Mouse (Mus musculus) limb, embryonic 11.5 days (tissue): ENCODE data around the gene Ccdc103. TPM values are rescaled to one million over a fixed set of nuclear protein-coding genes. Genes with fewer than 3 reads are reported as not detected.

ENCODE experiments used
- ATAC-seq: fragments of 200-750 bp; cut with Nextera tagmentation; 2 replicates; pipeline ENCODE4 v1.8.0; 2017; ENCODE audit warnings: low read depth; ENCODE audit not compliant: insufficient number of reproducible peaks, low FRiP score, low TSS enrichment
- DNase-seq: peaks from one replicate; pipeline ENCODE4 v3.0.0-alpha.2; 2015; ENCODE audit warnings: low spot score
- H3K27ac ChIP-seq: fragments of 300-500 bp; sonication (generic); replicated peaks from 2 replicates; pipeline ENCODE4 v1.5.1; 2014; ENCODE audit warnings: low read depth, mild to moderate bottlenecking, low read length
- H3K27me3 ChIP-seq: fragments of 300-500 bp; sonication (generic); 2 replicates; pipeline ENCODE4 v1.6.1; 2014; ENCODE audit warnings: mild to moderate bottlenecking, low read length, mixed read lengths; ENCODE audit not compliant: control insufficient read depth, insufficient read depth
- H3K36me3 ChIP-seq: fragments of 300-500 bp; sonication (generic); 2 replicates; pipeline ENCODE4 v1.6.1; 2014; ENCODE audit warnings: mild to moderate bottlenecking, low read length, moderate library complexity, mixed read lengths; ENCODE audit not compliant: control insufficient read depth, insufficient read depth
- H3K4me1 ChIP-seq: fragments of 300-500 bp; sonication (generic); 2 replicates; pipeline ENCODE4 v1.6.1; 2014; ENCODE audit warnings: low read length, mixed read lengths; ENCODE audit not compliant: control insufficient read depth, insufficient read depth
- H3K4me2 ChIP-seq: fragments of 300-500 bp; sonication (generic); 2 replicates; pipeline ENCODE4 v1.6.1; 2014; ENCODE audit warnings: low read depth, mild to moderate bottlenecking, moderate library complexity; ENCODE audit not compliant: severe bottlenecking
- H3K4me3 ChIP-seq: fragments of 300-500 bp; sonication (generic); 2 replicates; pipeline ENCODE4 v1.5.1; 2014; ENCODE audit warnings: low read depth, low read length
- H3K9ac ChIP-seq: fragments of 300-500 bp; sonication (generic); 2 replicates; pipeline ENCODE4 v1.6.1; 2014; ENCODE audit warnings: mild to moderate bottlenecking, low read length
- H3K9me3 ChIP-seq: fragments of 300-500 bp; sonication (generic); 2 replicates; pipeline ENCODE4 v1.6.1; 2016; ENCODE audit warnings: low read length; ENCODE audit not compliant: control insufficient read depth
- WGBS: fragments of 180-500 bp; shearing (Covaris S2); extraction: QIAGEN DNeasy Blood & Tissue Kit; methylation state at CpG from one replicate; pipeline ENCODE4 v1.1.7; 2014; 5-methylcytosine and 5-hydroxymethylcytosine counted together
- polyA plus RNA-seq: library from polyadenylated mRNA; unstranded; fragments of >200 nt; fragmentation: Nextera tagmentation; extraction: Ambion mirVana; gene quantifications from 2 replicates; pipeline ENCODE4 v1.2.1, GENCODE M21; 2014

The Ccdc103 gene
- polyA plus RNA-seq, 1 experiment from 2014 or later: 1.4 TPM

DNA sequence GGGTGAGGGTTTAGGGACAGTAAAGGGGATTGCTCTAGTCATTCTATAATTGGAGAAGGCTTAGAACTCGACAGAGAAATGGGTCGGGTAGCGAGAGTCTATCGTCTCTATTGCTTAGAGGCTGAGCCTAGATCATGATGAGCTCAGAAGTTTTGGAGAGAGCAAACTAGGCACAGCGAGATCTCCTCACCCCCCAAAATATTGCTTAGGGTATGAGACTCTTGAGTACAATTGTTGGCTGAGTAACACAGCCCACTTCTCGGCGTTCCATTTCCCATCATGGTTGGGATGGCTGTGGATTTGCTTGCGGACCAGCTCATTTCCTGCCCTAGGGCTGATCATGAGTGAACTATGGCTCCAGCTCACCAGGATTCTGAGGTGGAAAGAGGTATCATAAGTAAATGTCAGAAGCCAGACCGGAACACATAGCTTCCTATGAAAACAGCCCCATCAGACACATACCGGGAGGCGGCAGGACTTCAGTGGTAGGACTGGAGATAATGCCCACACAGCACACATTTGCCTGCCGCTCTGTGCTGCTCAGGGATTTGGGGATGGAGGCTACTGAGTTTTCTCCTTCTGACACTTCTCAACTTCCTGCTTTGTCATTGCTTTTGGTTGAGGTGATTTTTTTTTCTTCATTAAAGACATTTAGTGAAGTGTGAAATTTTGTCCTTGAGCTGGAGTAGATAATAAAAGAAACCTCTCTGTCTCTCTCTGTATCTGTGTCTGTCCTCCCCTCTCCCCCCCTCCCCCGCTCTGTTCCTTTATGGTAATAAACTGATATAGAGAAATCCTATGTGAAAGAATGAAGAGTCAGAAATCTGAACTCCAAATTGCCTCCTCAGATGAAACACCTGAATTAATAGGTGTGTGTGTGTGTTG lies 552 bp downstream of the Ccdc103 start:
- ATAC-seq (peak; percentile 9; the same call in 1 of the 2 replicates), DNase-seq (no peak)
- no peak overlapping the region for H3K27ac ChIP-seq
- no peaks in the 10 kb centered on the region for H3K27me3 ChIP-seq
- 14% methylated on average over 13 of the region's 13 CpGs for WGBS
- H3K9me3 ChIP-seq: no peaks in the 10 kb centered on the region
- H3K4me3 ChIP-seq: peak overlapping the region; percentile 80
- peak overlapping the region; percentile 83 for H3K9ac ChIP-seq
- H3K36me3 ChIP-seq: no peaks in the 10 kb centered on the region; the same call in 1 of the 2 replicates
- H3K4me1 ChIP-seq: peaks cover 5% of the 10 kb centered on the region; the same call in 1 of the 2 replicates
- peak overlapping the region; percentile 68 for H3K4me2 ChIP-seq

DNA sequence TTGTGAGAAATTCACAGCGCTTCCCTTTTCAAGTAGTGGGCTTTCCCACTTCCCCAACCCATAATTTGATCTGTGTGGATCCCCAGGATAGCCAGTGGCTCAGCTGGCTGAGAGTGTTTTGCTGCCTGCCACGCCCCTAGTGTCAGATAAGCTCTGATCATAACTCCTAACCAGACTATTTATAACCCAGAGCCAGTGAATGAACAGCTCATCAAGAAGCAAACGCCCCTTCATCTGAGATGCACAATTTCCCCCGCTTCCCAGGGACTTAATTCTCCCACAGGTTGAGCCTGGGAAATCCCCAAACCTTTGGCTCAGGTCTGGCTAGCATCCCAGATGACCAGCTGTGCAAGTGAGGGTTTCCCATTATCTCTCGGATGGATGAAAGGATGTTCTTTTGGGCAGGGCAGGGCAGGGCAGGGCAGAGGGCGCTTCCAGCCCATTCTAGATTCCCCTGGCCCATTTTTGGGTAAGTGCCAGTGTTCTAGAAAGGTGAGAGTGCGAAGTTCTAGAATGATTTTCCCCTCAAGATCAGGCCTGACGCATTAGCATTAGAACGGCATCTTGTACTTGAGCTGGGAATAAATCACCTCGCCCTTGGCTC lies 3.7 kb downstream of the Ccdc103 start, which contains the start of gene Fam187a:
Gene Fam187a, plus strand, starts transcription at position 554 of the 604 bp plus-strand sequence.
- Histone ChIP-seq H3K27me3 (0 out of 2 replicates have a peak, but pooled peaks cover 4% of the 10 kb centered on the region), H3K4me2 (no peak within 1 kb of the TSS), H3K9me3 (no peaks in the 10 kb centered on the region), H3K4me1 (no peaks in the 10 kb centered on the region; the same call in 1 of the 2 replicates), H3K4me3 (no peak within 1 kb of the TSS), H3K9ac (no peak within 1 kb of the TSS), H3K36me3 (no peaks in the 10 kb centered on the region), H3K27ac (no peak within 1 kb of the TSS)
- WGBS: 63% methylated on average over 10 of the region's 10 CpGs
- DNase-seq: no peak
- ATAC-seq: no peak

DNA sequence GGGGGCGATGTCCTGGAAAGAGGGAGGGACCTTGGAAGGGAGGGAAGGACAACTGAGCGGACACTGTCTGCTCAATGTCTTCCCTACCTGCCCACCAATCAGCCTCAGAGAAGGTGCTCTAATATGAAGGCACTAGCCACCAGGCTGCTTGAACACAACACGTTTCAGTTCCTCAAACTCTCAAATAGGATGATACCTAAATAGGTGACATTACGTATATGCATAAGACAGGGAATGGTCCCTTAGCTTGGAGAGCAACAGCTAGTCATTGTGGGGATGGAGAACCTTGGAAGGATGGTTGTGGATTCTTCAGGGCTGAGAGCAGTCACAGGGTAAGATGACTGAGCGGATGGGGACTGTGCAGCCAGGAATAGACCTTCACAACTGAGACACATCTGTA lies 6.4 kb downstream of the Ccdc103 start:
- no peak overlapping the region for H3K9ac ChIP-seq
- no peaks in the 10 kb centered on the region for H3K36me3 ChIP-seq
- H3K4me2 ChIP-seq: no peak overlapping the region
- ATAC-seq (no peak), DNase-seq (no peak)
- H3K9me3 ChIP-seq: no peaks in the 10 kb centered on the region
- no peak overlapping the region for H3K27ac ChIP-seq
- H3K4me3 ChIP-seq: no peak overlapping the region
- H3K4me1 ChIP-seq: no peaks in the 10 kb centered on the region
- H3K27me3 ChIP-seq: 0 out of 2 replicates have a peak, but pooled peaks cover 4% of the 10 kb centered on the region
- WGBS: 82% methylated on average over 5 of the region's 5 CpGs

DNA sequence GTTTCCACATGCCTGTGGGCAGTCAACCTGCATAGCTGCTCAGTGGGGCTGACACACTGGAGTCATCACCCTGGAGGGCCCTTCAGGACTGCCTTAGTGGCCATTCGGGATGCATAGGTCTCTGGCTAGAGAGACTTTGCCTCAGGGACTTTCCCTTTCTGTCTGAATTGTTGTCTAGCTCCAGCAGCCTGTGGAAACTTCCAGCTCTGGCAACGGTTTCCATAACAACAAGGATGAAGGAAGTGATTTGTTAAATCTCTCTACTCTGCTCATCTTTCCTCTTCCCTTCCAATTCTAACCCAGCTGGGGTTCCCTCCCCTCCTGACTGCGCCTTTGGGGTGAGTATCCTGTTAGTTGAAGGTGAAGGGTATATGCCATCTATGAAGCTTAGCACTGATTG lies 7.1 kb downstream of the Ccdc103 start:
- ATAC-seq: no peak
- Histone ChIP-seq H3K4me1 (no peaks in the 10 kb centered on the region), H3K27ac (no peak overlapping the region), H3K27me3 (0 out of 2 replicates have a peak, but pooled peaks cover 6% of the 10 kb centered on the region), H3K4me2 (no peak overlapping the region), H3K4me3 (no peak overlapping the region), H3K36me3 (no peaks in the 10 kb centered on the region), H3K9me3 (no peaks in the 10 kb centered on the region), H3K9ac (no peak overlapping the region)
- DNase-seq: no peak
- WGBS: 77% methylated on average over 3 of the region's 3 CpGs

DNA sequence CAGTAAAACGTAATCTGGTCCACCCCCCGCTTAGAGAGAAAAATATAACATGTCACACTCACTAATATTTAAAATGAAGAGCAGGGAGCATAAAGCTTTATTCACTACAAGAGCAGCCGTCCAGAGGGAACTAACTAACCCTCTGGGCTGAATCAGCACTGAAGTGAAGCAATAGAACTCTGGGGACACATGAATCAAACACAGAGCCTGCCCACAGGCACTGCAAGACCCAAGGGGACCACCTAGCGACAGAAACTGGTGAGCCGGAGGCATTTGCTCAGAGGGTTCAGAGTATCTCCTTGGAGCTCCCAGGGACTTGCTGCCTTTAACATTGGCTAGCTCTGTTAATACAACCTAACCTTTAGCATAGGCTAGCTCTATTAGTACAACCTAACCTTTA lies 9.1 kb downstream of the Ccdc103 start:
- DNase-seq (no peak), ATAC-seq (no peak)
- no peak overlapping the region for H3K27ac ChIP-seq
- no peaks in the 10 kb centered on the region for H3K9me3 ChIP-seq
- H3K4me3 ChIP-seq: no peak overlapping the region
- H3K36me3 ChIP-seq: no peaks in the 10 kb centered on the region
- H3K4me2 ChIP-seq: no peak overlapping the region
- no peak overlapping the region for H3K9ac ChIP-seq
- WGBS: 61% methylated on average over 5 of the region's 5 CpGs
- peaks cover 19% of the 10 kb centered on the region for H3K27me3 ChIP-seq
- peaks cover 6% of the 10 kb centered on the region for H3K4me1 ChIP-seq

DNA sequence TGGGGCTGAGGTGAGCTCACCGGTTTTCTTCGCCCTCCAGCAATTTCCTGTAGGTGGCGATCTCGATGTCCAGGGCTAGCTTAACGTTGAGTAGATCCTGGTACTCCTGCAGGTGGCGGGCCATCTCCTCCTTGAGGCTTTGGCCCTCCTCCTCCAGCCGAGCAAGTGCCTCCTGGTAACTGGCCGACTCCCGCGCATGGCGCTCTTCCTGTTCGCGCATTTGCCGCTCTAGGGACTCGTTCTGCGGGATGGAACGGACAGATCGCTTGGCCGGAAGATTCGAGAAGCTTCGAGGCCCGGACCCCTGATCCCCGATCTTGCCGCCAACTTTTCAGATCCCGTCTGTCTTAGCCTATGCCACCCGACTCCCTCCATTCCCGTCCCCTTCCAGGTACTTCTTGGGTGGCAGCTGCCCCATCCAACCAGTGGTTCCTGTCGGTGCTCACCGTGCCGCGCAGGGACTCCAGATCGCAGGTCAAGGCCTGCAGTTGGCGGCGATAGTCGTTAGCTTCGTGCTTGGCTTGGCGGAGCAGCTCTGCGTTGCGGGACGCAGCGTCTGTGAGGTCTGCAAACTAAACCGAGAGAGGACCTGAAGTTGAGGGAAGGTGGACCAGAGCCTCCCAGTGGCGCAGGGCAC lies 12.1 kb downstream of the Ccdc103 start:
- WGBS: 2% methylated on average over 43 of the region's 43 CpGs
- ATAC-seq: no peak

DNA sequence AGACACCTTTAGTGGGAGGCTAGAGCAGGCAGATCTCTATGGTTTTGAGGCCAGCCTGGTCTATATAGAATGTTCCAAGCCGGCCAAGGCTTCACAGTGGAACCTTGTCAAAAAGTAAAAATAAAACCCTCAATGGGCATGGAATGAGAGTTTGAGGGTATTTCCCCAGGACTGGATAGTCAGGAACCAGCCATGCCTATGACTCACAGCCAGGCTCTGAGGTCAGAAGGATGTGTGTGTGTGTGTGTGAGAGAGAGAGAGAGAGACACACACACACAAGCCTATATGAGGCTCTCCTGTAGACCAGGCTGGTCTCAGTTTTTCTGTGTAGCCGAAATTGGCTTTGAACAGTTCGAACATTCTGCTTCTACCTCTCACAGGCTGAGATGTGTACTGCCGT lies 13.7 kb downstream of the Ccdc103 start:
- H3K4me2 ChIP-seq: no peak overlapping the region
- H3K9ac ChIP-seq: no peak overlapping the region
- H3K4me1 ChIP-seq: peaks cover 6% of the 10 kb centered on the region
- no peaks in the 10 kb centered on the region for H3K9me3 ChIP-seq
- DNase-seq: no peak
- H3K27me3 ChIP-seq: peaks cover 22% of the 10 kb centered on the region
- H3K27ac ChIP-seq: no peak overlapping the region
- H3K36me3 ChIP-seq: no peaks in the 10 kb centered on the region
- 89% methylated on average over 4 of the region's 4 CpGs for WGBS
- H3K4me3 ChIP-seq: no peak overlapping the region
- ATAC-seq: no peak

More for the DNA sequence above, 12.1 kb downstream of the Ccdc103 start:
- Histone ChIP-seq H3K27ac (no peak overlapping the region), H3K36me3 (no peaks in the 10 kb centered on the region), H3K4me2 (peak overlapping the region; percentile 67), H3K4me3 (peak overlapping the region; percentile 37), H3K9ac (peak overlapping the region; percentile 58), H3K4me1 (peaks cover 6% of the 10 kb centered on the region), H3K27me3 (peaks cover 22% of the 10 kb centered on the region), H3K9me3 (no peaks in the 10 kb centered on the region)
- peak; percentile 86 for DNase-seq

DNA sequence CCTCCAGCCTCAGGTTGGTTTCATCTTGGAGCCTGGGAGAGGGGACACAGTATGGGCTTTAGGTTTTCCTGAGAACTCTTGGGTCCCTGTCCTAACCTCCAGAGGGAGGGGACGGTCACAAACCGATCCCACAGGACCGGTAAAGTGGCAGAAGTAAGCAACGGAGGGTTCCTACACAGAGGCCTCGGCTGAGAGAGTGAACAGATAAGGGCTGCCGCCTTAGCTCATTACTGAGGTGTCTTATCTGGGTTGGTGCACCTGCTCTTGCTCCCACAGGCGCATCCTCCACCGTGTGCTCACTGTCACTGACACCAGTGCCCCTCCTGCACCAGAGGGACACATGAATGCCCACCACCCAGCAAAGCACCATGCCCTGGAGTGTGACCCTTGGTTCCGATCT lies 14.8 kb downstream of the Ccdc103 start:
- WGBS: 74% methylated on average over 9 of the region's 9 CpGs
- DNase-seq (no peak), ATAC-seq (no peak)
- Histone ChIP-seq H3K36me3 (no peaks in the 10 kb centered on the region), H3K27me3 (peaks cover 22% of the 10 kb centered on the region), H3K4me1 (peaks cover 6% of the 10 kb centered on the region), H3K4me3 (no peak overlapping the region), H3K4me2 (no peak overlapping the region), H3K27ac (no peak overlapping the region), H3K9me3 (no peaks in the 10 kb centered on the region), H3K9ac (peak overlapping the region; percentile 7; the same call in 1 of the 2 replicates)
